Mouse (Mus musculus): Measurements from ENCODE around the gene Elof1. TPM values are rescaled to one million over a fixed set of nuclear protein-coding genes. Genes with fewer than 3 reads are reported as not detected.

Gene Elof1
- 9.1 TPM for polyA plus RNA-seq (2014; fragmentation: Illumina TruSeq; extraction: RNeasy Lipid Tissue Mini Kit (QIAGEN cat#74804); ENCODE audit: low read depth, low replicate concordance)

GRCm38 (mm10) chr9:22116740-22117426 is at the start of gene Elof1:
Elof1 (minus strand) TSS chr9:22117172.

GRCm38 (mm10) chr9:22156497-22157245 is 39.7 kb upstream of the Elof1 start, which contains the start of gene Pigyl:
Pigyl (plus strand) TSS chr9:22156846.

DNA sequence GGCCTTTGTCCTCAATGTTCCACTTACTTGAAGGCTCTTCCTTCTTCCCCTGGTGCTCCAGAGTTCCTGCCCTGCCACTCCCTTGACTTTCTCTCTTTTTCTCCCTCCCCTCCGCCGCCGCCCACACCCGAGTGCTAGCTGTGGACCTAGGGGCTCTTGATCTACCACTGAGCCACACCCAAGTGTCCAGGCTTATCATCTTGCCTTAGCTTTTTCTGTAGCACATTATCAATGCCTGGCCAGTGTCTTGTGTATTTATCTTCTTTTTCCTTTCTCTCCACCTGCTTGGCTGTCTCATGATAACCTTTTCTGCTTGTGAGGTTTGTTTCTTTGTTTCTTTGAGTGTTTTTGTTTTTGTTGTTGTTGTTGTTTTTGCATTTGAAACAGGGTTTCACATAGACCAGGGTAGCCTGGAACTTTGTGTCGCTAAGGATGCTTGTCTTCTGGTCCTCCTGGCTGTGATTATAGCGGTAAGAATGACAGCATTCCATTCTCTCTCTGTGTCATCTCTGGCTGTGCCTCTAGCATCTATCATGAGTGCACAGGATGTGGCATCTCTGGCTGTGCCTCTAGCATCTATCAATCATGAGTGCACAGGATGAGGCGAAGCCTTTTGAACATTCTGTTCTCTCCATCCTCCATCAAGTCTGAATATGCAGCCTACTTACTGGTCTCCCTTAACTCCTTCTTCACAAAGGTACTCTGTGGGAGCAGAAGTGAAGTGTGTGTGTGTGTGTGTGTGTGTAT is 18.8 kb upstream of the Elof1 start, which contains the start of gene Acp5:
Acp5 (minus strand) TSS at position 68 of the 747 bp plus-strand sequence.

GRCm38 (mm10) chr9:22098993-22099696 is 17.8 kb downstream of the Elof1 start, which contains the start of gene Cnn1:
Cnn1 (plus strand) TSS chr9:22099216.

GRCm38 (mm10) chr9:22085022-22085834 is 31.7 kb downstream of the Elof1 start, which contains the start of gene Ecsit:
Ecsit (minus strand) TSS chr9:22085438.

GRCm38 (mm10) chr9:22070791-22071573 is 46.0 kb downstream of the Elof1 start, which contains the start of the genes Gm49318 and Zfp653:
Gm49318 (minus strand) TSS chr9:22071259.
Zfp653 (minus strand) TSS chr9:22071376.

Other genes with a start within 250 kb of the Elof1 start
- 1.7 TPM for gene Rab3d, start 199.0 kb downstream of the Elof1 start, polyA plus RNA-seq (2014; fragmentation: Illumina TruSeq; extraction: RNeasy Lipid Tissue Mini Kit (QIAGEN cat#74804); ENCODE audit: low read depth, low replicate concordance)
- gene Ccdc159, start 189.7 kb downstream of the Elof1 start, polyA plus RNA-seq (2014; fragmentation: Illumina TruSeq; extraction: RNeasy Lipid Tissue Mini Kit (QIAGEN cat#74804); ENCODE audit: low read depth, low replicate concordance), result 1.5 TPM
- gene Tmem205, start 189.6 kb downstream of the Elof1 start, polyA plus RNA-seq (2014; fragmentation: Illumina TruSeq; extraction: RNeasy Lipid Tissue Mini Kit (QIAGEN cat#74804); ENCODE audit: low read depth, low replicate concordance), result 32.3 TPM
- 0.32 TPM for gene Plppr2, start 180.1 kb downstream of the Elof1 start, polyA plus RNA-seq (2014; fragmentation: Illumina TruSeq; extraction: RNeasy Lipid Tissue Mini Kit (QIAGEN cat#74804); ENCODE audit: low read depth, low replicate concordance)
- 3.7 TPM for gene Swsap1, start 161.4 kb downstream of the Elof1 start, polyA plus RNA-seq (2014; fragmentation: Illumina TruSeq; extraction: RNeasy Lipid Tissue Mini Kit (QIAGEN cat#74804); ENCODE audit: low read depth, low replicate concordance)
- gene Epor, start 153.7 kb downstream of the Elof1 start, polyA plus RNA-seq (2014; fragmentation: Illumina TruSeq; extraction: RNeasy Lipid Tissue Mini Kit (QIAGEN cat#74804); ENCODE audit: low read depth, low replicate concordance), result not detected
- 3.0 TPM for gene Rgl3, start 127.7 kb downstream of the Elof1 start, polyA plus RNA-seq (2014; fragmentation: Illumina TruSeq; extraction: RNeasy Lipid Tissue Mini Kit (QIAGEN cat#74804); ENCODE audit: low read depth, low replicate concordance)
- not detected for gene Ccdc151, start 114.5 kb downstream of the Elof1 start, polyA plus RNA-seq (2014; fragmentation: Illumina TruSeq; extraction: RNeasy Lipid Tissue Mini Kit (QIAGEN cat#74804); ENCODE audit: low read depth, low replicate concordance)
- gene Prkcsh, start 114.4 kb downstream of the Elof1 start, polyA plus RNA-seq (2014; fragmentation: Illumina TruSeq; extraction: RNeasy Lipid Tissue Mini Kit (QIAGEN cat#74804); ENCODE audit: low read depth, low replicate concordance), result 9.6 TPM
- not detected for gene Elavl3, start 65.1 kb downstream of the Elof1 start, polyA plus RNA-seq (2014; fragmentation: Illumina TruSeq; extraction: RNeasy Lipid Tissue Mini Kit (QIAGEN cat#74804); ENCODE audit: low read depth, low replicate concordance)
- not detected for gene Gm49318, start 45.9 kb downstream of the Elof1 start, polyA plus RNA-seq (2014; fragmentation: Illumina TruSeq; extraction: RNeasy Lipid Tissue Mini Kit (QIAGEN cat#74804); ENCODE audit: low read depth, low replicate concordance)
- 0.16 TPM for gene Zfp653, start 45.8 kb downstream of the Elof1 start, polyA plus RNA-seq (2014; fragmentation: Illumina TruSeq; extraction: RNeasy Lipid Tissue Mini Kit (QIAGEN cat#74804); ENCODE audit: low read depth, low replicate concordance)
- 8.2 TPM for gene Ecsit, start 31.7 kb downstream of the Elof1 start, polyA plus RNA-seq (2014; fragmentation: Illumina TruSeq; extraction: RNeasy Lipid Tissue Mini Kit (QIAGEN cat#74804); ENCODE audit: low read depth, low replicate concordance)
- 0.50 TPM for gene Cnn1, start 18.0 kb downstream of the Elof1 start, polyA plus RNA-seq (2014; fragmentation: Illumina TruSeq; extraction: RNeasy Lipid Tissue Mini Kit (QIAGEN cat#74804); ENCODE audit: low read depth, low replicate concordance)
- gene Acp5, start 18.5 kb upstream of the Elof1 start, polyA plus RNA-seq (2014; fragmentation: Illumina TruSeq; extraction: RNeasy Lipid Tissue Mini Kit (QIAGEN cat#74804); ENCODE audit: low read depth, low replicate concordance), result 14.5 TPM
- gene Pigyl, start 39.7 kb upstream of the Elof1 start, polyA plus RNA-seq (2014; fragmentation: Illumina TruSeq; extraction: RNeasy Lipid Tissue Mini Kit (QIAGEN cat#74804); ENCODE audit: low read depth, low replicate concordance), result 5.8 TPM
- gene Zfp872, start 70.9 kb upstream of the Elof1 start, polyA plus RNA-seq (2014; fragmentation: Illumina TruSeq; extraction: RNeasy Lipid Tissue Mini Kit (QIAGEN cat#74804); ENCODE audit: low read depth, low replicate concordance), result 0.21 TPM
- 34.5 TPM for gene Zfp809, start 108.5 kb upstream of the Elof1 start, polyA plus RNA-seq (2014; fragmentation: Illumina TruSeq; extraction: RNeasy Lipid Tissue Mini Kit (QIAGEN cat#74804); ENCODE audit: low read depth, low replicate concordance)
- 0.29 TPM for gene Zfp599, start 142.7 kb upstream of the Elof1 start, polyA plus RNA-seq (2014; fragmentation: Illumina TruSeq; extraction: RNeasy Lipid Tissue Mini Kit (QIAGEN cat#74804); ENCODE audit: low read depth, low replicate concordance)
- 9.0 TPM for gene Zfp810, start 190.5 kb upstream of the Elof1 start, polyA plus RNA-seq (2014; fragmentation: Illumina TruSeq; extraction: RNeasy Lipid Tissue Mini Kit (QIAGEN cat#74804); ENCODE audit: low read depth, low replicate concordance)

Measured in liver, adult 10 weeks (tissue).